Mouse (Mus musculus) testis, adult 2 months (tissue): Measurements from ENCODE around the gene Tex29.

Experiments
- CTCF ChIP-seq: fragments of 200-500 bp; IDR thresholded peaks from 2 replicates; pipeline ENCODE4 v1.5.1; 2012; ENCODE audit warnings: low read depth, mild to moderate bottlenecking, inconsistent platforms, low read length, moderate library complexity; ENCODE audit not compliant: control insufficient read depth, insufficient read depth, insufficient replicate concordance
- POLR2A ChIP-seq: fragments of 200-500 bp; IDR thresholded peaks from 2 replicates; pipeline ENCODE4 v1.6.1; 2012; ENCODE audit warnings: low read depth, mild to moderate bottlenecking, inconsistent platforms, low read length, moderate library complexity; ENCODE audit not compliant: control insufficient read depth

GRCm38 (mm10) chr8:11831939-11832338 lies 8.3 kb upstream of the Tex29 start:
- no peak for TF ChIP-seq CTCF
- TF ChIP-seq POLR2A: no peak
